Mouse (Mus musculus): ENCODE measurements around the gene Gfra1. TPM values are rescaled to one million over a fixed set of nuclear protein-coding genes. Genes with fewer than 3 reads are reported as not detected.

The Gfra1 gene
- polyA plus RNA-seq, 1 experiment from 2014 or later, result 17.3 TPM

GRCm38 (mm10) chr19:58432840-58433239 is 22.9 kb downstream of the Gfra1 start:
- no peak overlapping the region for H3K9ac ChIP-seq (replicated peaks; ENCODE audit: low read depth, low read length)
- no peak for ATAC-seq
- no peaks in the 10 kb centered on the region for H3K27me3 ChIP-seq (replicated peaks; ENCODE audit: control insufficient read depth, insufficient read depth, low read length)
- H3K36me3 ChIP-seq (ENCODE audit: control insufficient read depth, insufficient read depth), result no peaks in the 10 kb centered on the region
- H3K4me2 ChIP-seq (ENCODE audit: low read length), result no peak overlapping the region
- no peak overlapping the region for H3K27ac ChIP-seq (ENCODE audit: low read length)
- no peaks in the 10 kb centered on the region for H3K9me3 ChIP-seq (ENCODE audit: control insufficient read depth, low read length)
- peaks cover 2% of the 10 kb centered on the region; the same call in 1 of the 2 replicates for H3K4me1 ChIP-seq (replicated peaks; ENCODE audit: control insufficient read depth, insufficient read depth, low read length)
- 92% methylated on average over 5 of the region's 5 CpGs for WGBS
- no peak overlapping the region for H3K4me3 ChIP-seq (replicated peaks; ENCODE audit: low read length)

DNA sequence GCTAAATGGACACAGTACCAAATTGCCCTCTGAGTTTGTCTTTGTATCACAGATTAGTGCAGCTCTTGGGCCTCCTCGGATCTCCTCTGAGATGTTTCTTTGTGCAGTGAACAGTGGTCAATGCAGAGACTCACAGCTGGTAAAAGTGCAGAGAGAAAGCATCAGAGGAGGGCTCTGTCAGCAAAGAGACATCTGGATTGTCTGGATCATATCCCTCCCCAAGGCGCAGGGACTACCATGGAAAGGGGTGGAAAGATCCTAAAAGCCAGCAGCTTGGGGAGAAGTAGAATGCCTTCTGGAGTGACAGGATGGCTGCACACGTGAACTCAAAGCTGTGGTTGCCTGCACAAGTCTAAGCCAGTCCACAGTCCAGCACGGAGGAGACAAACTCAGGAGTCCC is 27.2 kb downstream of the Gfra1 start:
- WGBS, result 79% methylated on average over 4 of the region's 4 CpGs
- Histone ChIP-seq H3K4me3 (replicated peaks; ENCODE audit: low read length) (no peak overlapping the region), H3K9ac (replicated peaks; ENCODE audit: low read depth, low read length) (no peak overlapping the region), H3K36me3 (ENCODE audit: control insufficient read depth, insufficient read depth) (no peaks in the 10 kb centered on the region), H3K27ac (ENCODE audit: low read length) (no peak overlapping the region), H3K4me1 (replicated peaks; ENCODE audit: control insufficient read depth, insufficient read depth, low read length) (no peaks in the 10 kb centered on the region), H3K4me2 (ENCODE audit: low read length) (no peak overlapping the region), H3K9me3 (ENCODE audit: control insufficient read depth, low read length) (no peaks in the 10 kb centered on the region), H3K27me3 (replicated peaks; ENCODE audit: control insufficient read depth, insufficient read depth, low read length) (no peaks in the 10 kb centered on the region)
- no peak for ATAC-seq

- no peaks in the 10 kb centered on the region for H3K9me3 ChIP-seq (ENCODE audit: control insufficient read depth, low read length)
- 87% methylated on average over 2 of the region's 2 CpGs for WGBS
- no peak for ATAC-seq
- no peak overlapping the region for H3K27ac ChIP-seq (ENCODE audit: low read length)
- no peak overlapping the region for H3K9ac ChIP-seq (replicated peaks; ENCODE audit: low read depth, low read length)
- no peak overlapping the region for H3K4me2 ChIP-seq (ENCODE audit: low read length)
- H3K4me3 ChIP-seq (replicated peaks; ENCODE audit: low read length), result no peak overlapping the region
- H3K36me3 ChIP-seq (ENCODE audit: control insufficient read depth, insufficient read depth), result no peaks in the 10 kb centered on the region
- no peaks in the 10 kb centered on the region for H3K4me1 ChIP-seq (replicated peaks; ENCODE audit: control insufficient read depth, insufficient read depth, low read length)
- no peaks in the 10 kb centered on the region for H3K27me3 ChIP-seq (replicated peaks; ENCODE audit: control insufficient read depth, insufficient read depth, low read length)
Observed at GRCm38 (mm10) chr19:58427348-58427747, 28.4 kb downstream of the Gfra1 start.

GRCm38 (mm10) chr19:58424928-58425327 is 30.8 kb downstream of the Gfra1 start:
- no peak overlapping the region for H3K4me2 ChIP-seq (ENCODE audit: low read length)
- 91% methylated on average over 2 of the region's 2 CpGs for WGBS
- ATAC-seq, result no peak
- H3K9ac ChIP-seq (replicated peaks; ENCODE audit: low read depth, low read length), result no peak overlapping the region
- H3K4me3 ChIP-seq (replicated peaks; ENCODE audit: low read length), result no peak overlapping the region
- no peaks in the 10 kb centered on the region for H3K27me3 ChIP-seq (replicated peaks; ENCODE audit: control insufficient read depth, insufficient read depth, low read length)
- no peak overlapping the region for H3K27ac ChIP-seq (ENCODE audit: low read length)
- no peaks in the 10 kb centered on the region for H3K36me3 ChIP-seq (ENCODE audit: control insufficient read depth, insufficient read depth)
- no peaks in the 10 kb centered on the region for H3K9me3 ChIP-seq (ENCODE audit: control insufficient read depth, low read length)
- H3K4me1 ChIP-seq (replicated peaks; ENCODE audit: control insufficient read depth, insufficient read depth, low read length), result no peaks in the 10 kb centered on the region

DNA sequence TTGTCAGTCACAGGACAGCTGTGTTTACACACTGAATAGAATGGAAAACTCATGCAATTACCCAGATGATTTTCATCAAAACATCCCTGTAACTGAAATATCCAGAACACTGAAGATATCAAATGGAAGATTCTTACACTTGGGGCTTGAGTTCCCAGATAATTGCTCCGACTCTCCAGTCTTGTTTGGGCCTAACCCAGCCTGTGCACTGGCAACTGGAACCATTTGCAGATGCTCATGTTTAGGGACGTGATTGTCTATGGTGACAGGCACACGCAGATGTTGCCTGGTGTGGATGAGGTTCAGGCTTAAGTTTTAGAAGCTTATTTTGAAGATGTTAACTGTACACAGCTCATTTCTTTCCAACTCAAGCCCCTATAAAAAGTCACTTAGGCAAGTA is 31.5 kb downstream of the Gfra1 start:
- Histone ChIP-seq H3K4me1 (replicated peaks; ENCODE audit: control insufficient read depth, insufficient read depth, low read length) (no peaks in the 10 kb centered on the region), H3K36me3 (ENCODE audit: control insufficient read depth, insufficient read depth) (no peaks in the 10 kb centered on the region), H3K27ac (ENCODE audit: low read length) (no peak overlapping the region), H3K9ac (replicated peaks; ENCODE audit: low read depth, low read length) (no peak overlapping the region), H3K27me3 (replicated peaks; ENCODE audit: control insufficient read depth, insufficient read depth, low read length) (no peaks in the 10 kb centered on the region), H3K4me2 (ENCODE audit: low read length) (no peak overlapping the region), H3K9me3 (ENCODE audit: control insufficient read depth, low read length) (no peaks in the 10 kb centered on the region), H3K4me3 (replicated peaks; ENCODE audit: low read length) (no peak overlapping the region)
- 77% methylated on average over 3 of the region's 3 CpGs for WGBS
- ATAC-seq, result no peak

DNA sequence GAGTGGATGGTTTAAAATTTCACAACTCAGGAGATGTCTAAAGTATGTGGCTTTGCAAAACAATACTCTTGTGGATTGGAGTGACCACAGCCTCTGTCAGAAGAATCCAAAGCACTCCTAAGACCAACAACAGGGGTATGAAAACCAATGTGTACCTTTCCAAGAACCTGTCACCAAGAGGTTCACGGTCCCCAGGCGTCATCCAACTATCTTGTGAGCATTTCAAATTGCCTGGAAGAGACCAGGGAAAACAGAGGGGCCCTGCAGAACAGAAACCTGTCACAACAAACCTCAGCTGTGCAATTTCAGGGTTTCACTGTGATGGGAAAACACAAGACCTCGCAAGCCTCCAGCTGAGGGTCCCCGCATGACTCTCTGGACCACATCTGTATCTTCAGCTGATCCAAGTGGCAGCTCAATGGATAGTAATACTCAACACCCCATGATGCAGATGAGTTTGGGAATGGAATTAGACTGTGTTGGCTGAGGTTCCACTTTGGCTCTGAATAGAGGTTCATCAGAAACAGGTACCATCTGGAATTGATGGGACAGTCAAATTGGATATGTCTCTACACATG is 32.7 kb downstream of the Gfra1 start:
- no peaks in the 10 kb centered on the region for H3K27me3 ChIP-seq (replicated peaks; ENCODE audit: control insufficient read depth, insufficient read depth, low read length)
- H3K9me3 ChIP-seq (ENCODE audit: control insufficient read depth, low read length), result no peaks in the 10 kb centered on the region
- WGBS, result 92% methylated on average over 4 of the region's 4 CpGs
- H3K36me3 ChIP-seq (ENCODE audit: control insufficient read depth, insufficient read depth), result no peaks in the 10 kb centered on the region
- no peak overlapping the region for H3K9ac ChIP-seq (replicated peaks; ENCODE audit: low read depth, low read length)
- no peaks in the 10 kb centered on the region for H3K4me1 ChIP-seq (replicated peaks; ENCODE audit: control insufficient read depth, insufficient read depth, low read length)
- H3K4me3 ChIP-seq (replicated peaks; ENCODE audit: low read length), result no peak overlapping the region
- no peak overlapping the region for H3K4me2 ChIP-seq (ENCODE audit: low read length)
- no peak for ATAC-seq
- no peak overlapping the region for H3K27ac ChIP-seq (ENCODE audit: low read length)

GRCm38 (mm10) chr19:58419685-58420084 is 36.0 kb downstream of the Gfra1 start:
- Histone ChIP-seq H3K9ac (replicated peaks; ENCODE audit: low read depth, low read length) (no peak overlapping the region), H3K4me3 (replicated peaks; ENCODE audit: low read length) (no peak overlapping the region), H3K27ac (ENCODE audit: low read length) (no peak overlapping the region), H3K36me3 (ENCODE audit: control insufficient read depth, insufficient read depth) (no peaks in the 10 kb centered on the region), H3K4me1 (replicated peaks; ENCODE audit: control insufficient read depth, insufficient read depth, low read length) (no peaks in the 10 kb centered on the region), H3K4me2 (ENCODE audit: low read length) (no peak overlapping the region), H3K9me3 (ENCODE audit: control insufficient read depth, low read length) (no peaks in the 10 kb centered on the region), H3K27me3 (replicated peaks; ENCODE audit: control insufficient read depth, insufficient read depth, low read length) (no peaks in the 10 kb centered on the region)
- 65% methylated on average over 3 of the region's 3 CpGs for WGBS
- no peak for ATAC-seq

DNA sequence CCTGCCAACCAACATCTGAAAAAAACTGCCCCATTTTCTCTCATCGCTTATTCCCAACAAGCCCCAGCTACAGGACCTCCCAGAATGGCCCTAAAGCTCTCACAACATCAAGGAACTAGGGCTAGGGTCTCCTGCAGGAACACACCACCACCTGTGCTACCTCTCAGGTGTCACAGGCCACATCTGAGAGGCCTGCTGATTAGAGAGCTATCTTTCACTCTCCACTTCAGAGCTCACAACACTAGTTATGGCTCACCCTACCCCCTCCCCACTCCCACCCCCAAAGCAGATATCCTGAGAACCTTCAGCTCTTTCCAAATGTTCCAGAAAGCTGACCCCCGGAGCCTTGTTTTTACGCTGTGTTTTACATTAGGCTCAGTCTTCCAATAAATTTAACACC is 36.4 kb downstream of the Gfra1 start:
- WGBS, result 89% methylated on average over 3 of the region's 3 CpGs
- H3K9me3 ChIP-seq (ENCODE audit: control insufficient read depth, low read length), result no peaks in the 10 kb centered on the region
- no peaks in the 10 kb centered on the region for H3K4me1 ChIP-seq (replicated peaks; ENCODE audit: control insufficient read depth, insufficient read depth, low read length)
- H3K4me2 ChIP-seq (ENCODE audit: low read length), result no peak overlapping the region
- ATAC-seq, result no peak
- H3K9ac ChIP-seq (replicated peaks; ENCODE audit: low read depth, low read length), result no peak overlapping the region
- no peak overlapping the region for H3K4me3 ChIP-seq (replicated peaks; ENCODE audit: low read length)
- H3K27ac ChIP-seq (ENCODE audit: low read length), result no peak overlapping the region
- H3K27me3 ChIP-seq (replicated peaks; ENCODE audit: control insufficient read depth, insufficient read depth, low read length), result no peaks in the 10 kb centered on the region
- H3K36me3 ChIP-seq (ENCODE audit: control insufficient read depth, insufficient read depth), result no peaks in the 10 kb centered on the region

- no peak for ATAC-seq
- 89% methylated on average over 4 of the region's 4 CpGs for WGBS
Observed at GRCm38 (mm10) chr19:58415173-58415572, 40.5 kb downstream of the Gfra1 start.

DNA sequence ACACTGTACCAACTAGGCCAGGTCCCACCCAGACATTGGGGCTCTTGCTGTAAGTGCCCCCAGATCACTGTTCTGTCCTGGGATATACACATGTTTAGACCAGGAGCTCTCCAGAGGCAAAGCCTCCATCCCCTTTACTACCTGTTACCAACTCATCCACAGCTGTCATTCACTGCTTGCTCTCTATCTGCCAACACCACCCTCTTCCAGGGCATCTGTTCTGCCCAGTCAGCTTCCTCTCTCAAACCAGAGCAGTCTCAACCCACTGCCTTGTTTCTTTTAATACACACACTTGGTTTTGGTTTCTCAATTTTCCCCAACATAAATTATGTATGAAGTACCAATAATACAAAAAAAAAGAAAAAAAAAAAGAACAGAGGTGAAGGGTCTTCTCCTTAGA is 41.0 kb downstream of the Gfra1 start:
- no peak overlapping the region for H3K27ac ChIP-seq (ENCODE audit: low read length)
- H3K4me3 ChIP-seq (replicated peaks; ENCODE audit: low read length), result no peak overlapping the region
- no peak overlapping the region for H3K4me2 ChIP-seq (ENCODE audit: low read length)
- H3K4me1 ChIP-seq (replicated peaks; ENCODE audit: control insufficient read depth, insufficient read depth, low read length), result no peaks in the 10 kb centered on the region; the same call in 1 of the 2 replicates
- H3K9ac ChIP-seq (replicated peaks; ENCODE audit: low read depth, low read length), result no peak overlapping the region
- H3K36me3 ChIP-seq (ENCODE audit: control insufficient read depth, insufficient read depth), result no peaks in the 10 kb centered on the region
- H3K27me3 ChIP-seq (replicated peaks; ENCODE audit: control insufficient read depth, insufficient read depth, low read length), result no peaks in the 10 kb centered on the region
- ATAC-seq, result no peak
- H3K9me3 ChIP-seq (ENCODE audit: control insufficient read depth, low read length), result no peaks in the 10 kb centered on the region

More at GRCm38 (mm10) chr19:58415173-58415572, 40.5 kb downstream of the Gfra1 start:
- H3K4me1 ChIP-seq (replicated peaks; ENCODE audit: control insufficient read depth, insufficient read depth, low read length), result no peaks in the 10 kb centered on the region; the same call in 1 of the 2 replicates
- no peaks in the 10 kb centered on the region for H3K27me3 ChIP-seq (replicated peaks; ENCODE audit: control insufficient read depth, insufficient read depth, low read length)
- H3K9me3 ChIP-seq (ENCODE audit: control insufficient read depth, low read length), result no peaks in the 10 kb centered on the region
- no peak overlapping the region for H3K4me3 ChIP-seq (replicated peaks; ENCODE audit: low read length)
- H3K27ac ChIP-seq (ENCODE audit: low read length), result no peak overlapping the region
- H3K9ac ChIP-seq (replicated peaks; ENCODE audit: low read depth, low read length), result no peak overlapping the region
- no peaks in the 10 kb centered on the region for H3K36me3 ChIP-seq (ENCODE audit: control insufficient read depth, insufficient read depth)
- H3K4me2 ChIP-seq (ENCODE audit: low read length), result no peak overlapping the region
